Mouse (Mus musculus): ENCODE data around the gene Kptn. TPM values are rescaled to one million over a fixed set of nuclear protein-coding genes. Genes with fewer than 3 reads are reported as not detected.

The Kptn gene
- polyA plus RNA-seq, 1 experiment from 2014 or later: 20.7 TPM

- WGBS: under 1% methylated on average over 67 of the region's 68 CpGs
- no peaks in the 10 kb centered on the region for H3K9me3 ChIP-seq (ENCODE audit: control insufficient read depth, low read length)
- DNase-seq (ENCODE audit: low spot score) (peak; percentile 93), ATAC-seq (replicated peaks; ENCODE audit: low FRiP score) (peak; percentile 98)
- peak within 1 kb of the TSS; percentile 97 for H3K9ac ChIP-seq (ENCODE audit: low read depth, low read length)
- peaks cover 13% of the 10 kb centered on the region for H3K36me3 ChIP-seq (ENCODE audit: control insufficient read depth, insufficient read depth, low read length)
- peak within 1 kb of the TSS; percentile 89 for H3K27ac ChIP-seq (ENCODE audit: low read depth, low read length)
- H3K27me3 ChIP-seq (replicated peaks; ENCODE audit: control insufficient read depth, insufficient read depth, low read length): peaks cover 7% of the 10 kb centered on the region
- peaks cover 19% of the 10 kb centered on the region for H3K4me1 ChIP-seq (replicated peaks; ENCODE audit: control insufficient read depth, insufficient read depth, low read length)
- peak within 1 kb of the TSS; percentile 99 for H3K4me3 ChIP-seq (ENCODE audit: low read depth, low read length)
- peak within 1 kb of the TSS; percentile 83 for H3K4me2 ChIP-seq
Measured at GRCm38 (mm10) chr7:16098021-16099017, 21.4 kb upstream of the Kptn start, which contains the start of gene Napa. Gene Napa, plus strand, starts transcription at chr7:16098458.

GRCm38 (mm10) chr7:16099901-16100300 lies 19.8 kb upstream of the Kptn start:
- peak overlapping the region; percentile 97 for H3K9ac ChIP-seq (ENCODE audit: low read depth, low read length)
- WGBS: 52% methylated on average over 4 of the region's 4 CpGs
- peak; percentile 30; the same call in 1 of the 2 replicates for ATAC-seq (replicated peaks; ENCODE audit: low FRiP score)
- H3K4me1 ChIP-seq (replicated peaks; ENCODE audit: control insufficient read depth, insufficient read depth, low read length): peaks cover 19% of the 10 kb centered on the region
- H3K27ac ChIP-seq (ENCODE audit: low read depth, low read length): peak overlapping the region; percentile 79
- H3K4me2 ChIP-seq: peak overlapping the region; percentile 83
- peaks cover 5% of the 10 kb centered on the region for H3K27me3 ChIP-seq (replicated peaks; ENCODE audit: control insufficient read depth, insufficient read depth, low read length)
- H3K4me3 ChIP-seq (ENCODE audit: low read depth, low read length): peak overlapping the region; percentile 99
- no peak for DNase-seq (ENCODE audit: low spot score)
- no peaks in the 10 kb centered on the region for H3K9me3 ChIP-seq (ENCODE audit: control insufficient read depth, low read length)
- peaks cover 18% of the 10 kb centered on the region for H3K36me3 ChIP-seq (ENCODE audit: control insufficient read depth, insufficient read depth, low read length)

GRCm38 (mm10) chr7:16101081-16101480 lies 18.6 kb upstream of the Kptn start:
- Histone ChIP-seq H3K27ac (ENCODE audit: low read depth, low read length) (no peak overlapping the region), H3K4me3 (ENCODE audit: low read depth, low read length) (no peak overlapping the region)
- 76% methylated on average over 7 of the region's 7 CpGs for WGBS

GRCm38 (mm10) chr7:16101726-16102475 lies 17.8 kb upstream of the Kptn start:
- Histone ChIP-seq H3K9ac (ENCODE audit: low read depth, low read length) (no peak overlapping the region), H3K4me2 (no peak overlapping the region), H3K4me3 (ENCODE audit: low read depth, low read length) (no peak overlapping the region), H3K27ac (ENCODE audit: low read depth, low read length) (no peak overlapping the region), H3K27me3 (replicated peaks; ENCODE audit: control insufficient read depth, insufficient read depth, low read length) (no peaks in the 10 kb centered on the region), H3K36me3 (ENCODE audit: control insufficient read depth, insufficient read depth, low read length) (peaks cover 19% of the 10 kb centered on the region), H3K4me1 (replicated peaks; ENCODE audit: control insufficient read depth, insufficient read depth, low read length) (peaks cover 19% of the 10 kb centered on the region), H3K9me3 (ENCODE audit: control insufficient read depth, low read length) (no peaks in the 10 kb centered on the region)
- ATAC-seq (replicated peaks; ENCODE audit: low FRiP score) (no peak), DNase-seq (ENCODE audit: low spot score) (no peak)
- 83% methylated on average over 15 of the region's 15 CpGs for WGBS

More at GRCm38 (mm10) chr7:16101081-16101480, 18.6 kb upstream of the Kptn start:
- DNase-seq (ENCODE audit: low spot score) (no peak), ATAC-seq (replicated peaks; ENCODE audit: low FRiP score) (no peak)
- Histone ChIP-seq H3K36me3 (ENCODE audit: control insufficient read depth, insufficient read depth, low read length) (peaks cover 19% of the 10 kb centered on the region), H3K4me2 (no peak overlapping the region), H3K27me3 (replicated peaks; ENCODE audit: control insufficient read depth, insufficient read depth, low read length) (no peaks in the 10 kb centered on the region; the same call in 1 of the 2 replicates), H3K4me1 (replicated peaks; ENCODE audit: control insufficient read depth, insufficient read depth, low read length) (peaks cover 19% of the 10 kb centered on the region), H3K9ac (ENCODE audit: low read depth, low read length) (peak overlapping the region; percentile 97; the same call in 1 of the 2 replicates), H3K9me3 (ENCODE audit: control insufficient read depth, low read length) (no peaks in the 10 kb centered on the region)

- 89% methylated on average over 5 of the region's 5 CpGs for WGBS
- Histone ChIP-seq H3K9me3 (ENCODE audit: control insufficient read depth, low read length) (no peaks in the 10 kb centered on the region), H3K4me2 (no peak overlapping the region), H3K27me3 (replicated peaks; ENCODE audit: control insufficient read depth, insufficient read depth, low read length) (no peaks in the 10 kb centered on the region), H3K27ac (ENCODE audit: low read depth, low read length) (no peak overlapping the region), H3K9ac (ENCODE audit: low read depth, low read length) (no peak overlapping the region), H3K36me3 (ENCODE audit: control insufficient read depth, insufficient read depth, low read length) (peaks cover 25% of the 10 kb centered on the region), H3K4me3 (ENCODE audit: low read depth, low read length) (no peak overlapping the region), H3K4me1 (replicated peaks; ENCODE audit: control insufficient read depth, insufficient read depth, low read length) (peaks cover 16% of the 10 kb centered on the region)
- DNase-seq (ENCODE audit: low spot score) (no peak), ATAC-seq (replicated peaks; ENCODE audit: low FRiP score) (no peak)
Measured at GRCm38 (mm10) chr7:16102686-16103226, 16.9 kb upstream of the Kptn start.

- no peaks in the 10 kb centered on the region for H3K27me3 ChIP-seq (replicated peaks; ENCODE audit: control insufficient read depth, insufficient read depth, low read length)
- H3K9me3 ChIP-seq (ENCODE audit: control insufficient read depth, low read length): no peaks in the 10 kb centered on the region
- H3K4me1 ChIP-seq (replicated peaks; ENCODE audit: control insufficient read depth, insufficient read depth, low read length): peaks cover 16% of the 10 kb centered on the region
- ATAC-seq (replicated peaks; ENCODE audit: low FRiP score) (no peak), DNase-seq (ENCODE audit: low spot score) (no peak)
- H3K9ac ChIP-seq (ENCODE audit: low read depth, low read length): 0 out of 2 replicates have a peak overlapping the region, but pooled peaks have one; percentile 3
- H3K36me3 ChIP-seq (ENCODE audit: control insufficient read depth, insufficient read depth, low read length): peaks cover 31% of the 10 kb centered on the region
- whole genome bisulfite sequencing: 81% methylated on average over 6 of the region's 6 CpGs
- no peak overlapping the region for H3K27ac ChIP-seq (ENCODE audit: low read depth, low read length)
- H3K4me3 ChIP-seq (ENCODE audit: low read depth, low read length): no peak overlapping the region
- no peak overlapping the region for H3K4me2 ChIP-seq
Measured at GRCm38 (mm10) chr7:16103760-16104159, 15.9 kb upstream of the Kptn start.

GRCm38 (mm10) chr7:16104611-16105388 lies 14.9 kb upstream of the Kptn start:
- Histone ChIP-seq H3K4me3 (ENCODE audit: low read depth, low read length) (no peak overlapping the region), H3K9ac (ENCODE audit: low read depth, low read length) (no peak overlapping the region), H3K27ac (ENCODE audit: low read depth, low read length) (no peak overlapping the region), H3K4me1 (replicated peaks; ENCODE audit: control insufficient read depth, insufficient read depth, low read length) (peaks cover 10% of the 10 kb centered on the region), H3K9me3 (ENCODE audit: control insufficient read depth, low read length) (no peaks in the 10 kb centered on the region), H3K4me2 (no peak overlapping the region), H3K27me3 (replicated peaks; ENCODE audit: control insufficient read depth, insufficient read depth, low read length) (no peaks in the 10 kb centered on the region), H3K36me3 (ENCODE audit: control insufficient read depth, insufficient read depth, low read length) (peaks cover 40% of the 10 kb centered on the region)
- no peak for ATAC-seq (replicated peaks; ENCODE audit: low FRiP score)
- 94% methylated on average over 7 of the region's 7 CpGs for WGBS
- DNase-seq (ENCODE audit: low spot score): no peak
